Mouse (Mus musculus) c-Kit-positive CD71-positive TER-119-negative erythroid progenitor cells, embryonic 14.5 days (primary cell): ENCODE results near the gene Ephx1.
"Not testable (repeated sequence)": the region's sequence is repeated elsewhere in the genome, so short reads cannot be mapped to it uniquely, and the experiment has no call there.

Experiments
- DNase-seq: peaks from one replicate; pipeline ENCODE4 v3.0.0-alpha.2; 2013; ENCODE audit warnings: low read depth

The Ephx1 gene

GRCm38 (mm10) chr1:181020756-181021487 lies at the start of gene Ephx1:
TSS of gene Ephx1 (minus strand) at chr1:181020904.
- DNase-seq: no peak

DNA sequence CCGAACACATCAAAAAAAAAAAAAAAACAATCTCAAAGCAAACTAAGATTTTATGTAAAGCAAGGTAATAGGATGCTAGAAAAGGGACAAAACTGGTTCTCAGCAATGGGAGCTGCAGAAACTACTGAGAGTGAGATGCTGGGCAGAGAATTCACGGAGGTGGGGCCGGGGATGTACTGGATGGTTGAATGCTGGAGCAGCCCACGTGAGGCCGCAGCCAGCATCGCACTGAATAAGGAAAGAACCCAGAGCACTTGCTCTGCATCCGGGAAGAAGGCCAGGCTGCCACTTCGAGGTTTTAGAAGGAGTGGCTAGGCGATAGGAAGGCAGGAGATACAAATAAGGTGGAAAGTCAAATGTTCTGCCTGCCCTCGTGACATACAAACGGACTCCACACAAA lies 49.0 kb upstream of the Ephx1 start:
- no peak for DNase-seq

DNA sequence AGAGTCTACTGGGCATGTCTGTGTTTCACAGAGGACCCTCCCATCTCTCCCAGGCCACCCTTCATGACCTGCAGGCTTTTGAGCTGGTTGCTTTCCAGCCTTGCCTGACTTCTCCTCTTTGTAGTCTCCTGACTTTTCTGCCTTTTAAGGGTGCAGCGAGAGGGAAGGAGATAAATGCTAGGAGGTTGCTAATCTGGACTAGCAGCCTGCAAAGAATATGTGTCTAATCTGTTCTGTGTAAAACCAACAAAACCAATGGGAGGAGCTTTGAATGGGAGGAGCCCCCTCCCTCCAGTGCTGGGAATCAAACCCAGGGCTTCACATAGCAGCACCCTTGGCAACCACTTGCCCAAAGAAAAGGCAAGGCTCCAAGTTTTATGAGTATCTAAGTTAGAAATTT lies 47.6 kb upstream of the Ephx1 start:
- DNase-seq: no peak

DNA sequence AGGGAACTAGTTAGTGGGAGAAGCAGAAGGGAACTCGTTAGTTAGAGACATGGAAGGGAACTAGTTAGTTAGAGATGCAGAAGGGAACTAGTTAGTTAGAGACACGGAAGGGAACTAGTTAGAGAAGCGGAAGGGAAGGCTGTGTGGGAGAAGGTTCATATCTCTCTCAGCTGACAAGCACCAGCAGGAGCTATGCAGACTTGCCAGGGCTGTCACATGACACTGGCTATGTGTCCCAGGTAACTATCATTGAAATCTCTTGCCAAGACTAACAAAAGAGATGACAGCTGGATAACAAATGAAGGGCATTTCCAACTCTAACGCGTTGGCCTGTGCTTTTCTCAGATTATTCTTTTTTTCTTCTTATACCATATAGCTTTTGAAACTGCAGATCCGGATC lies 43.9 kb upstream of the Ephx1 start:
- no peak for DNase-seq

DNA sequence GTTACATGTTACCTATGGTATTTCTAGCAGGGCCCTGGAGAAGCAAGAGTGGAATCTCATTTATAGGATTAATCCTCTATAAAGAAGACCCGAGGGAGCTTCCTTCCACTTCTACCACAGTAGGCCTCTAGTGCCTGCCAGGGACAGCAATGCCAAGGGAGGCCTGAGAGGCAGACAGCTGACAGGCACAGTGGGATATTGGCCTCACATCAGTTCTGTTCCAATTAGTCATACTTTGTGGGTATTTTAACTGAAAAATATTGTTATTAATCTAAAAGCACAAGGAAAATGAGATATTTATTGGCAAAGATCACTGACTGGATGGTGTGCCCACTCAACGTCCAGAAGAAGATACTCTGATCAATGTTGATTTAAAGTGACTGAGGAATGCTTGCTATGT lies 43.3 kb upstream of the Ephx1 start:
- no peak for DNase-seq

GRCm38 (mm10) chr1:181061784-181062485 lies 41.2 kb upstream of the Ephx1 start:
- DNase-seq: no peak

DNA sequence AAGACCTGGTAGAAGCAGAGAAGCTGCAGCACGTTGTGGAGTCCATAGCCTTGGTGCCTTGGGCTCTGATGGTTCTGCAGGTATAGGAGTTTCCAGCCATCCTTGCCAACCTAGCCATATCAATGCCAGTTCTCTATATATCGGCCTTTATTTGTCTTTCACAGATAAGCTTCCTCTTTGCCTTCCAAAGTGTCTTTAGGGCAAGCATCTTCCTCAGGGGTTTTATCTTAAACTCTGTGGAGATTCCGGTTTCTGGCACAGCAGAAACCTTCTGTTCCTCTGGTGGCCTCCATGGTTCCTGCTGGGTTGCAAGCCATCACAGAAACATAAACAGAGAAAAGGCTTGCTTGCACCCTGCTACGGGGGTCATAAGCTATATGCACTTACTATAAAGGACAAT lies 32.2 kb upstream of the Ephx1 start:
- DNase-seq: no peak

DNA sequence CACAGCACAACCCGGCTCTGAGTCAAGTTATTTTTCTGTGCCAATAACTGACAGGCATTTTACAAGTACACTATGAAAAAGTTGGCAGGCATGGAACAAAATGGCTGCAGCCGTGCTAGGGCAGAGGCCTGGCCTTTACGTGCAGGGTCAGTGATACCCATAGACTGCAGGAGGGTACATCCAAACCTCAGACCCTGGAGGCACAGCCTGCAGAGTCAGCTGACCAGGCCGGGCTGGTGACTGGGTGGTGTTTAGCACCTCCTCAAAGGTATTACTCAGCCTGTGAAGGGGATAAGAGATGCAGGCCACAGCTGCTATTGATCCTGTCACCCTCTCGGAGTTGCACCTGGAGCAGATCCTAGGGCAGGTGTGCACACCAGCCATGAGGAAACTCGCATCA lies 30.2 kb upstream of the Ephx1 start, which contains the start of gene 9130409I23Rik:
TSS of gene 9130409I23Rik (plus strand) at position 301 of the 400 bp plus-strand sequence.
- DNase-seq: no peak

- no peak for DNase-seq
These were observed 28.7 kb upstream of the Ephx1 start for GRCm38 (mm10) chr1:181049328-181049842.

- DNase-seq: no peak
These were observed 26.8 kb upstream of the Ephx1 start for GRCm38 (mm10) chr1:181047520-181047919.

- DNase-seq: peak; percentile 46
These were observed 18.9 kb upstream of the Ephx1 start for GRCm38 (mm10) chr1:181039652-181040051.

GRCm38 (mm10) chr1:181037623-181038022 lies 16.9 kb upstream of the Ephx1 start:
- DNase-seq: no peak

DNA sequence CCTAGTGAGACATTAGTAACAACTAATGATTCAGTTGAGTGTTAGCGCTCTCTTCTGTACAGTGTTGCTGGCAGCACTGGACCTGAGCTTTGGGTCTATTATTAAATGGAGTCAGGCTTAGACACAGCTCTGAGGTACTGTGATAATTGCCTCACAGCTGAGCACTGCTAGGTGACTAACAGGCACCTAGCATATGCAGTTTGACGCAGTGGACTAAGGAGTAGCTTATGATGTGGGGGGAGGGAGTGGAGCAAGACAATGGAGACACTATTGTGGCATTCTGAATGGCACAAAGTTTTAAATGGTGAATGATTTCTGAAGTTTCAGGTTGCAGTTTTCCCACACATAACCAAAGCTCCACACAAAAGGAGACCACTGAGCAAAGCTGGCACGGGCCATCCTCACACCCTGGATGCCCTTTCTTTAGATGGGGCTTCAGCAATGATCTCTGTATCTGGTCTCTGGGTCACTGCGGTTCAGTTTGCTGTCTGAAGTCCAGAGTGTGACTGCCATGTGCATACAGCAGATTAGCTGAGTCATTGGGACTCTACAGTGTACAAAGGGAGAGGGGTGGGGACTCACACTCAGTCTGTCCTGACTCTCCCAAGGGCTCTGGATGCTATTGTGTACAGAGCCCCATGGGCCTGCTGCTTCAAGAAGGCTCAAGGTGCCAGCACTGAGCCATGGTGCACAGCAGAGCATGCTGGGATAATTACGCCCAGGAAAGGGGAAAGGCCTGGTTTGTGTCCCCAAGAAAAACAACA lies 14.5 kb upstream of the Ephx1 start:
- not testable (repeated sequence) for DNase-seq

- DNase-seq: peak; percentile 65
These were observed 1.6 kb upstream of the Ephx1 start for GRCm38 (mm10) chr1:181022265-181022664.

DNA sequence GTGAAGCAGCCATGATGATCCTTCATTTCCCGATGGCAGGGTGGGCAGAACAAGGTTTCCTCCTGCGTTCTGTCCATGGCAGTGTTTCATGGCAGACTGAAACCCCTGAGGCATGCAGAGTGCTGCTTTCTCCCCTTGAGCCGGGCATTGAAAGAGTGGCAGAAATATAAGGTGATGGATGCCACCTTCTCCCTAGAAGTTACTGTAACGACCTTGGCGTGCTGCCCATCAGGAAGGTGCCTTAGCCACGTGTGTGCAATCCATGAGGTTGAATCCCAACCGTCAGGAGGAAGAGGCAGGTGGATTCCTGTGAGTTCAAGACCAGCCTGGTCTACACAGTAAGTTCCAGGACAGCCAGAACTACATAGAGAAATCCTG lies 773 bp upstream of the Ephx1 start:
- DNase-seq: no peak

GRCm38 (mm10) chr1:181017890-181018420 lies 2.7 kb downstream of the Ephx1 start:
- DNase-seq: no peak

- DNase-seq: peak; percentile 37
These were observed 3.4 kb downstream of the Ephx1 start for GRCm38 (mm10) chr1:181017212-181017711.

GRCm38 (mm10) chr1:181016532-181017131 lies 4.1 kb downstream of the Ephx1 start:
- DNase-seq: no peak

DNA sequence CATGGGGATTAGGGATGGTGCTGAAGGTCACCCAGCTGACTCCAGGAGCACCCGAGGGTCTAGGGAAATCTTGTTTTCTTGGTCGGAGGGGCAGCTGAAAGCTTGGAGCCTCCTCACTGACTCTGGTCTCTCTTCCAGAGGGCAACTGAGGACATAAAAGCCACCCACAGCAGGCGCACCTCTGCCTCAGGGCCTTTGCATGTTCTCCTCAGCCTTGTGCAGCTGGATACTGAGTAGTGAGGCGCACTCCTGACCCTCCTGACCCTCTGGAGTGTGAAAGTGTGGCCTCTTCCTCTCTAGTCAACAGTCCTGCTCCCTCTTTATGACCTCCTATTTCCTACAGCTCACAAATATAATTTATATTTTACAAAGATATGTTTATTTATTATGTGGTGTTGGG lies 4.7 kb downstream of the Ephx1 start:
- DNase-seq: no peak

- DNase-seq: no peak
These were observed 5.1 kb downstream of the Ephx1 start for GRCm38 (mm10) chr1:181015558-181015957.

- DNase-seq: no peak
These were observed 5.8 kb downstream of the Ephx1 start for GRCm38 (mm10) chr1:181014731-181015500.
